Mouse (Mus musculus): ENCODE data around the gene 1700037H04Rik.

GRCm38 (mm10) chr2:131208356-131208755, 48.5 kb upstream of the 1700037H04Rik start:
- TF ChIP-seq CTCF (IDR thresholded peaks at IDR 0.05; ENCODE audit: low read depth) (no peak), EP300 (IDR thresholded peaks at IDR 0.05; ENCODE audit: low read depth) (no peak)

Data from heart, postnatal 0 days (tissue).